Mouse (Mus musculus) embryonic facial prominence, embryonic 11.5 days (tissue): ENCODE measurements around the gene Kcnma1. TPM values are rescaled to one million over a fixed set of nuclear protein-coding genes. Genes with fewer than 3 reads are reported as not detected.
A peak's percentile ranks its signal among the peaks of the same experiment; 100 is the strongest.

Source experiments
- ATAC-seq: fragments of 200-750 bp; cut with Nextera tagmentation; replicated peaks from 2 replicates; pipeline ENCODE4 v1.8.0; 2017; ENCODE audit warnings: low read depth; ENCODE audit not compliant: insufficient number of reproducible peaks, low FRiP score, low TSS enrichment
- DNase-seq: peaks from one replicate; pipeline ENCODE4 v3.0.0-alpha.2; 2015; ENCODE audit warnings: low spot score
- H3K27ac ChIP-seq: fragments of 300-500 bp; sonication (generic); replicated peaks from 2 replicates; pipeline ENCODE4 v1.5.1; 2014; ENCODE audit warnings: mild to moderate bottlenecking, low read depth, low read length, control low read depth
- H3K27me3 ChIP-seq: fragments of 300-500 bp; sonication (generic); 2 replicates; pipeline ENCODE4 v1.6.1; 2014; ENCODE audit warnings: mild to moderate bottlenecking, low read length, moderate library complexity, mixed read lengths; ENCODE audit not compliant: control insufficient read depth, insufficient read depth
- H3K36me3 ChIP-seq: fragments of 300-500 bp; sonication (generic); replicated peaks from 2 replicates; pipeline ENCODE4 v1.6.1; 2014; ENCODE audit warnings: low read depth, mild to moderate bottlenecking, low read length, moderate library complexity, mixed read lengths; ENCODE audit not compliant: control insufficient read depth, insufficient read depth
- H3K4me1 ChIP-seq: fragments of 300-500 bp; sonication (generic); 2 replicates; pipeline ENCODE4 v1.6.1; 2014; ENCODE audit warnings: low read length, mixed read lengths; ENCODE audit not compliant: control insufficient read depth, insufficient read depth
- H3K4me2 ChIP-seq: fragments of 300-500 bp; sonication (generic); 2 replicates; pipeline ENCODE4 v1.6.1; 2014; ENCODE audit warnings: low read depth, mild to moderate bottlenecking, control low read depth, low read length, moderate library complexity
- H3K4me3 ChIP-seq: fragments of 300-500 bp; sonication (generic); 2 replicates; pipeline ENCODE4 v1.5.1; 2014; ENCODE audit warnings: low read depth, low read length, control low read depth
- H3K9ac ChIP-seq: fragments of 300-500 bp; sonication (generic); replicated peaks from 2 replicates; pipeline ENCODE4 v1.6.1; 2014; ENCODE audit warnings: mild to moderate bottlenecking, control low read depth, low read length
- H3K9me3 ChIP-seq: fragments of 300-500 bp; sonication (generic); replicated peaks from 2 replicates; pipeline ENCODE4 v1.6.1; 2016; ENCODE audit warnings: mild to moderate bottlenecking, low read length, inconsistent platforms, mixed read lengths; ENCODE audit not compliant: control insufficient read depth
- WGBS: fragments of 180-500 bp; shearing (Covaris S2); extraction: QIAGEN DNeasy Blood & Tissue Kit; methylation state at CpG from one replicate; pipeline ENCODE4 v1.1.7; 2014; 5-methylcytosine and 5-hydroxymethylcytosine counted together
- polyA plus RNA-seq: library from polyadenylated mRNA; unstranded; fragments of >200 nt; fragmentation: Nextera tagmentation; extraction: Ambion mirVana; gene quantifications from 2 replicates; pipeline ENCODE4 v1.2.1, GENCODE M21; 2014

Gene Kcnma1
- polyA plus RNA-seq, 1 experiment from 2014 or later, result 0.87 TPM

GRCm38 (mm10) chr14:23605740-23606139, 408.6 kb downstream of the Kcnma1 start:
- Histone ChIP-seq H3K9me3 (no peaks in the 10 kb centered on the region), H3K27me3 (no peaks in the 10 kb centered on the region), H3K4me1 (no peaks in the 10 kb centered on the region), H3K27ac (no peak overlapping the region), H3K9ac (no peak overlapping the region), H3K36me3 (no peaks in the 10 kb centered on the region), H3K4me3 (no peak overlapping the region), H3K4me2 (no peak overlapping the region)
- ATAC-seq (no peak), DNase-seq (no peak)
- WGBS, result 74% methylated on average over 7 of the region's 7 CpGs

GRCm38 (mm10) chr14:23602937-23603336, 411.4 kb downstream of the Kcnma1 start:
- Histone ChIP-seq H3K4me1 (no peaks in the 10 kb centered on the region), H3K4me3 (no peak overlapping the region), H3K4me2 (no peak overlapping the region), H3K9ac (no peak overlapping the region), H3K36me3 (no peaks in the 10 kb centered on the region), H3K27me3 (no peaks in the 10 kb centered on the region), H3K27ac (no peak overlapping the region), H3K9me3 (no peaks in the 10 kb centered on the region)
- DNase-seq (no peak), ATAC-seq (no peak)
- 31% methylated on average over 4 of the region's 4 CpGs for WGBS

- H3K9me3 ChIP-seq, result no peaks in the 10 kb centered on the region
- no peaks in the 10 kb centered on the region for H3K36me3 ChIP-seq
- DNase-seq (no peak), ATAC-seq (no peak)
- H3K4me2 ChIP-seq, result no peak overlapping the region
- no peaks in the 10 kb centered on the region for H3K27me3 ChIP-seq
- H3K9ac ChIP-seq, result no peak overlapping the region
- H3K4me3 ChIP-seq, result no peak overlapping the region
- WGBS, result 62% methylated on average over 2 of the region's 2 CpGs
- H3K4me1 ChIP-seq, result no peaks in the 10 kb centered on the region
- H3K27ac ChIP-seq, result no peak overlapping the region
Observed at GRCm38 (mm10) chr14:23602054-23602453, 412.2 kb downstream of the Kcnma1 start.

GRCm38 (mm10) chr14:23594629-23595028, 419.7 kb downstream of the Kcnma1 start:
- no peak overlapping the region for H3K4me3 ChIP-seq
- H3K27me3 ChIP-seq, result no peaks in the 10 kb centered on the region

GRCm38 (mm10) chr14:23592826-23593447, 421.4 kb downstream of the Kcnma1 start:
- 0 out of 2 replicates have a peak, but pooled peaks have one; percentile 23 for ATAC-seq

More at GRCm38 (mm10) chr14:23594629-23595028, 419.7 kb downstream of the Kcnma1 start:
- DNase-seq, result no peak
- no peak for ATAC-seq
- no peaks in the 10 kb centered on the region for H3K9me3 ChIP-seq
- H3K9ac ChIP-seq, result no peak overlapping the region
- H3K27ac ChIP-seq, result no peak overlapping the region
- H3K4me1 ChIP-seq, result no peaks in the 10 kb centered on the region
- WGBS, result 87% methylated on average over 5 of the region's 5 CpGs
- no peak overlapping the region for H3K4me2 ChIP-seq
- H3K36me3 ChIP-seq, result no peaks in the 10 kb centered on the region

GRCm38 (mm10) chr14:23589744-23590481, 424.4 kb downstream of the Kcnma1 start:
- no peaks in the 10 kb centered on the region for H3K36me3 ChIP-seq
- DNase-seq (no peak), ATAC-seq (no peak)
- no peaks in the 10 kb centered on the region for H3K4me1 ChIP-seq
- H3K9me3 ChIP-seq, result no peaks in the 10 kb centered on the region
- WGBS, result 78% methylated on average over 7 of the region's 7 CpGs
- no peaks in the 10 kb centered on the region for H3K27me3 ChIP-seq
- no peak overlapping the region for H3K27ac ChIP-seq
- H3K4me3 ChIP-seq, result no peak overlapping the region
- no peak overlapping the region for H3K9ac ChIP-seq
- no peak overlapping the region for H3K4me2 ChIP-seq

More at GRCm38 (mm10) chr14:23592826-23593447, 421.4 kb downstream of the Kcnma1 start:
- Histone ChIP-seq H3K9ac (no peak overlapping the region), H3K4me2 (no peak overlapping the region), H3K27me3 (no peaks in the 10 kb centered on the region), H3K27ac (no peak overlapping the region), H3K4me3 (no peak overlapping the region), H3K9me3 (no peaks in the 10 kb centered on the region), H3K4me1 (no peaks in the 10 kb centered on the region), H3K36me3 (no peaks in the 10 kb centered on the region)
- DNase-seq, result peak; percentile 13
- WGBS, result 43% methylated on average over 6 of the region's 6 CpGs

GRCm38 (mm10) chr14:23587451-23587850, 426.8 kb downstream of the Kcnma1 start:
- DNase-seq, result no peak

GRCm38 (mm10) chr14:23583235-23583634, 431.1 kb downstream of the Kcnma1 start:
- Histone ChIP-seq H3K4me3 (no peak overlapping the region), H3K9me3 (no peaks in the 10 kb centered on the region), H3K27ac (no peak overlapping the region), H3K36me3 (no peaks in the 10 kb centered on the region), H3K27me3 (no peaks in the 10 kb centered on the region), H3K9ac (no peak overlapping the region), H3K4me2 (no peak overlapping the region), H3K4me1 (no peaks in the 10 kb centered on the region)
- 17% methylated on average over 2 of the region's 2 CpGs for WGBS
- DNase-seq (peak; percentile 86), ATAC-seq (no peak)

More at GRCm38 (mm10) chr14:23587451-23587850, 426.8 kb downstream of the Kcnma1 start:
- no peak for ATAC-seq
- no peaks in the 10 kb centered on the region for H3K4me1 ChIP-seq
- no peaks in the 10 kb centered on the region for H3K27me3 ChIP-seq
- WGBS, result 85% methylated on average over 9 of the region's 9 CpGs
- no peak overlapping the region for H3K27ac ChIP-seq
- H3K36me3 ChIP-seq, result no peaks in the 10 kb centered on the region
- H3K9ac ChIP-seq, result no peak overlapping the region
- no peaks in the 10 kb centered on the region for H3K9me3 ChIP-seq
- H3K4me2 ChIP-seq, result no peak overlapping the region
- no peak overlapping the region for H3K4me3 ChIP-seq
